Mouse (Mus musculus) stomach, embryonic 16.5 days (tissue): ENCODE measurements around the gene Pcid2. TPM values are rescaled to one million over a fixed set of nuclear protein-coding genes. Genes with fewer than 3 reads are reported as not detected.
"Not testable (repeated sequence)": the region's sequence is repeated elsewhere in the genome, so short reads cannot be mapped to it uniquely, and the experiment has no call there.

Experiments
- ATAC-seq: fragments of 200-750 bp; cut with Nextera tagmentation; 2 replicates; pipeline ENCODE4 v1.8.0; 2017; ENCODE audit warnings: moderate number of reproducible peaks, moderate TSS enrichment; ENCODE audit not compliant: insufficient read depth, low FRiP score
- H3K27ac ChIP-seq: fragments of 300-500 bp; sonication (generic); 2 replicates; pipeline ENCODE4 v1.5.1; 2014; ENCODE audit warnings: low read length
- H3K27me3 ChIP-seq: fragments of 300-500 bp; sonication (generic); 2 replicates; pipeline ENCODE4 v1.6.1; 2014; ENCODE audit warnings: low read length, control low read depth, mixed read lengths; ENCODE audit not compliant: control insufficient read depth, insufficient read depth
- H3K36me3 ChIP-seq: fragments of 300-500 bp; sonication (generic); 2 replicates; pipeline ENCODE4 v1.6.1; 2014; ENCODE audit warnings: low read length; ENCODE audit not compliant: control insufficient read depth, insufficient read depth
- H3K4me1 ChIP-seq: fragments of 300-500 bp; sonication (generic); 2 replicates; pipeline ENCODE4 v1.6.1; 2014; ENCODE audit warnings: low read length, control low read depth, mixed read lengths; ENCODE audit not compliant: control insufficient read depth, insufficient read depth
- H3K4me2 ChIP-seq: fragments of 300-500 bp; sonication (generic); 2 replicates; pipeline ENCODE4 v1.6.1; 2014; ENCODE audit warnings: low read depth, low read length, mixed read lengths
- H3K4me3 ChIP-seq: fragments of 300-500 bp; sonication (generic); replicated peaks from 2 replicates; pipeline ENCODE4 v1.5.1; 2014; ENCODE audit warnings: mild to moderate bottlenecking, low read length
- H3K9ac ChIP-seq: fragments of 300-500 bp; sonication (generic); 2 replicates; pipeline ENCODE4 v1.6.1; 2014; ENCODE audit warnings: low read length
- H3K9me3 ChIP-seq: fragments of 300-500 bp; sonication (generic); replicated peaks from 2 replicates; pipeline ENCODE4 v1.6.1; 2016; ENCODE audit warnings: low read length, control low read depth; ENCODE audit not compliant: control insufficient read depth
- WGBS: fragments of 180-500 bp; shearing (Covaris S2); extraction: QIAGEN DNeasy Blood & Tissue Kit; methylation state at CpG from one replicate; pipeline ENCODE4 v1.1.7; 2014; 5-methylcytosine and 5-hydroxymethylcytosine counted together
- polyA plus RNA-seq: library from polyadenylated mRNA; unstranded; fragments of >200 nt; fragmentation: Nextera tagmentation; extraction: Ambion mirVana; gene quantifications from 2 replicates; pipeline ENCODE4 v1.2.1, GENCODE M21; 2015

The Pcid2 gene
- 31.3 and 32.0 TPM in 2 replicates for polyA plus RNA-seq

- under 1% methylated on average over 87 of the region's 87 CpGs for WGBS
- Histone ChIP-seq H3K4me2 (peak within 1 kb of the TSS; percentile 93), H3K36me3 (no peaks in the 10 kb centered on the region), H3K9ac (peak within 1 kb of the TSS; percentile 98), H3K9me3 (no peaks in the 10 kb centered on the region), H3K4me3 (peak within 1 kb of the TSS; percentile 99), H3K27ac (peak within 1 kb of the TSS; percentile 98), H3K27me3 (no peaks in the 10 kb centered on the region), H3K4me1 (peaks cover 19% of the 10 kb centered on the region)
- ATAC-seq = peak; percentile 96
Observed at GRCm38 (mm10) chr8:13105087-13105881, at the start of gene Pcid2, which contains the start of gene Cul4a. Pcid2 (minus strand) TSS chr8:13105459. Cul4a (plus strand) TSS chr8:13105621.

- Histone ChIP-seq H3K9me3 (no peaks in the 10 kb centered on the region), H3K4me2 (no peak overlapping the region), H3K4me1 (0 out of 2 replicates have a peak, but pooled peaks cover 2% of the 10 kb centered on the region), H3K36me3 (no peaks in the 10 kb centered on the region; the same call in 1 of the 2 replicates), H3K9ac (no peak overlapping the region), H3K27ac (no peak overlapping the region), H3K27me3 (no peaks in the 10 kb centered on the region), H3K4me3 (no peak overlapping the region)
- WGBS = 80% methylated on average over 9 of the region's 9 CpGs
- ATAC-seq = no peak
Observed at GRCm38 (mm10) chr8:13154099-13154498, 48.8 kb upstream of the Pcid2 start.

- H3K4me1 ChIP-seq = no peaks in the 10 kb centered on the region
- no peaks in the 10 kb centered on the region for H3K9me3 ChIP-seq
- H3K4me3 ChIP-seq = no peak overlapping the region
- H3K27ac ChIP-seq = no peak overlapping the region
- H3K4me2 ChIP-seq = no peak overlapping the region
- no peak for ATAC-seq
- 83% methylated on average over 2 of the region's 2 CpGs for WGBS
- H3K9ac ChIP-seq = no peak overlapping the region
- no peaks in the 10 kb centered on the region for H3K27me3 ChIP-seq
- no peaks in the 10 kb centered on the region; the same call in 1 of the 2 replicates for H3K36me3 ChIP-seq
Observed at GRCm38 (mm10) chr8:13150929-13151328, 45.7 kb upstream of the Pcid2 start.

DNA sequence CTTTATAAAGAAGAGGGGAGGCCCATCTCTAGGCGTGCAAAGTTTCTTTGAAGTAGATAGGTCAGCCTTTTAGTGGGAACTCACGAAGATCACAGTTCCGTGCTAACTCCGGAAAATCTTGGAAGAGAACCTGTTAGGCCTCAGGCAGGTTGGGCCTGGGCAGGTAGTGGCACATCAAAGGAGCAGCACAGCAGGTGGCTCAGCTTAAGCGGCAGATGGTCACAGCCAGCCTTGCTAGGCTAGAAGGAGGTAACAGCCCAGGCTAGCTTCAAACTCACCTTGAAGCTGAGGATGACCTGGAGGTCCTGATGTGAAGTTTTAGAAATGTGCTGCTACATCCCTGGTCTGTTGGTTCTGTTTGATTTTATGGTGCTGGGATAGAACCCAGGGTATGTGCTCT lies 44.6 kb upstream of the Pcid2 start:
- peaks cover 7% of the 10 kb centered on the region; the same call in 1 of the 2 replicates for H3K36me3 ChIP-seq
- no peak overlapping the region for H3K27ac ChIP-seq
- ATAC-seq = no peak
- no peaks in the 10 kb centered on the region for H3K9me3 ChIP-seq
- H3K4me3 ChIP-seq = no peak overlapping the region
- no peak overlapping the region for H3K9ac ChIP-seq
- no peaks in the 10 kb centered on the region for H3K27me3 ChIP-seq
- 61% methylated on average over 5 of the region's 5 CpGs for WGBS
- no peaks in the 10 kb centered on the region for H3K4me1 ChIP-seq
- no peak overlapping the region for H3K4me2 ChIP-seq

DNA sequence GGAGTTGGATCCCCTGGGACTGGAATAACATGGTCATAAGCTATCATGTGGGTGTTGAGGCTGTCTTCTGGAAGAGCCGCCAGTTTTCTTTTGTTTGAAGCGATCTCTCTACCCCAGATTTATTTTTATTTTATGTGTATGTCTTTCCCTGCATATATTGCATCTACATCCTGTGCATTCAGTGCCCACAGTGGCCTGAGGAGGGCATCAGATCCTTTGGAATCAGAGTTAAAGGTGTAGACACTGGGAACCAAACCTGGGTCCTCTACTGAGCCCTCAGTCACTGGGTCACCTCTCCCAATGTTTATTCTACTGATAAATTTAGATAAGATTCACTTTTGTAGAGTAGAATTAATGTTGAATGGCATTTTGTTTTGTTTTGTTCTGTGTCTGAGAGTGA lies 44.0 kb upstream of the Pcid2 start:
- H3K9ac ChIP-seq = no peak overlapping the region
- no peak for ATAC-seq
- no peaks in the 10 kb centered on the region for H3K27me3 ChIP-seq
- no peak overlapping the region for H3K27ac ChIP-seq
- no peaks in the 10 kb centered on the region for H3K4me1 ChIP-seq
- 94% methylated on average over 2 of the region's 2 CpGs for WGBS
- peaks cover 7% of the 10 kb centered on the region; the same call in 1 of the 2 replicates for H3K36me3 ChIP-seq
- no peaks in the 10 kb centered on the region for H3K9me3 ChIP-seq
- H3K4me2 ChIP-seq = no peak overlapping the region
- H3K4me3 ChIP-seq = no peak overlapping the region

- WGBS = 89% methylated on average over 2 of the region's 2 CpGs
- Histone ChIP-seq H3K36me3 (peaks cover 7% of the 10 kb centered on the region; the same call in 1 of the 2 replicates), H3K27ac (no peak overlapping the region), H3K4me1 (no peaks in the 10 kb centered on the region), H3K9me3 (no peaks in the 10 kb centered on the region), H3K4me3 (no peak overlapping the region), H3K27me3 (no peaks in the 10 kb centered on the region), H3K9ac (no peak overlapping the region), H3K4me2 (no peak overlapping the region)
- ATAC-seq = no peak
Observed at GRCm38 (mm10) chr8:13148476-13148875, 43.2 kb upstream of the Pcid2 start.

- H3K9me3 ChIP-seq = no peaks in the 10 kb centered on the region
- no peaks in the 10 kb centered on the region for H3K4me1 ChIP-seq
- H3K9ac ChIP-seq = no peak overlapping the region
- no peak for ATAC-seq
- H3K27ac ChIP-seq = no peak overlapping the region
- no peak overlapping the region for H3K4me2 ChIP-seq
- H3K4me3 ChIP-seq = no peak overlapping the region
- WGBS = 97% methylated on average over 5 of the region's 5 CpGs
- peaks cover 53% of the 10 kb centered on the region for H3K36me3 ChIP-seq
- H3K27me3 ChIP-seq = no peaks in the 10 kb centered on the region
Observed at GRCm38 (mm10) chr8:13141681-13142080, 36.4 kb upstream of the Pcid2 start.

- Histone ChIP-seq H3K27me3 (no peaks in the 10 kb centered on the region), H3K36me3 (peaks cover 46% of the 10 kb centered on the region), H3K27ac (no peak overlapping the region), H3K4me2 (no peak overlapping the region), H3K4me1 (no peaks in the 10 kb centered on the region), H3K9ac (no peak overlapping the region), H3K4me3 (no peak overlapping the region), H3K9me3 (no peaks in the 10 kb centered on the region)
- no peak for ATAC-seq
- 88% methylated on average over 6 of the region's 6 CpGs for WGBS
Observed at GRCm38 (mm10) chr8:13139641-13140182, 34.5 kb upstream of the Pcid2 start.

DNA sequence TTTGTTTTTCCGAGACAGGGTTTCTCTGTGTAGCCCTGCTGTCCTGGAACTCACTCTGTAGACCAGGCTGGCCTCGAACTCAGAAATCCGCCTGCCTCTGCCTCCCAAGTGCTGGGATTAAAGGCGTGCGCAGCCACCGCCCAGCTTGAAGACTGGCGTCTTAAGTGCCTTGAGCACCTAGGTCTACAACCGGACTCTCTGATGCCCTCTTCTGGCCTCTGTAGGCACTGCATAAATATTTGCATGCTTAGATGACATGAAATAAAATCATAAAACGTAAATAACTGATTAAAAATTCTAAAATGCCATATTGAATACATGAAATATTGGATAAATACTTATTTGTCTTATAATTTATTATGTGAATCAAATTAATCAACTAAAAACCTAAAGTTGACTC lies 27.0 kb upstream of the Pcid2 start:
- H3K4me1 ChIP-seq, H3K27ac ChIP-seq, ATAC-seq, H3K9me3 ChIP-seq, H3K4me2 ChIP-seq, H3K9ac ChIP-seq, H3K27me3 ChIP-seq, H3K4me3 ChIP-seq: not testable (repeated sequence)
- 70% methylated on average over 9 of the region's 9 CpGs for WGBS
- H3K36me3 ChIP-seq = peaks cover 28% of the 10 kb centered on the region
